Mouse (Mus musculus): ENCODE data around the gene Borcs7.
"Not testable (repeated sequence)": the region's sequence is repeated elsewhere in the genome, so short reads cannot be mapped to it uniquely, and the experiment has no call there.

The Borcs7 gene

GRCm38 (mm10) chr19:46715016-46715415 lies 25.3 kb downstream of the Borcs7 start:
- no peak for DNase-seq

DNA sequence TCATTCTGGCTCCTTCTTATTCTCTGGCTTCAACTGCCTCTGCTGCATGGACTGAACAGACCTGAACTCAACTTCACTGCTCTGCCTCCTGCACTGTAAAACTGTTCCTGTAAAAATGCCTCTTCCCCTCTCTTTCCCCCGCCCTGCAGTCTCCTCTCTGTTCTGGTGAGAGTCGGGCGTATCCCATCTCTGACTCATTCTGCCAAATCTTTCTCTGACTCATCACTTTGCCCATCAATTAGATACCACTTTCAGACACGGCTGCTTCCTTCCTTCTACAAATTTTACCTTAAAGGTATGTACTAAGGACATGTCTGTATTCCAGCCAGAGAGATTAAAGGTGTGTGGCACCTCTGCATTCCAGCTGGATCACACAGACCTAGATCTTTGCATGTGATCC lies 28.4 kb downstream of the Borcs7 start:
- DNase-seq = no peak

DNA sequence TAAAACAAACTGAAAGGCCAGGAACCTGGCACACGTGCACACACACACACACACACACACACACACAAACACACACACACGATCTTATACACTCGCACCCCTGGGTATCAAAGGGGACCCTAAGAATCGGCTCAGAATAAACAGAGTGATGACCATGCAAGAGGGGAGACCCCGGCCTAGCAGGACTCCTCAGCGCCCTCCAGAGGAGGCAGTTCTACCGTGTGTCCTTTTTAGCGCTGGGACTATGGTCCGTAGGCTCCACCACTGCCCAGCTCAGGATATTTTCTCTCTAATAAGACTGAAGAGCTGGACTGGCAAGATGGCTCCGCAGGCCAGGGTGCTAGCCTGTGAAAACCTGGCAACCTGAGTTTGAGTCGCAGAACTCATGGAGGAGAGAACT lies 34.7 kb downstream of the Borcs7 start:
- DNase-seq = no peak

DNA sequence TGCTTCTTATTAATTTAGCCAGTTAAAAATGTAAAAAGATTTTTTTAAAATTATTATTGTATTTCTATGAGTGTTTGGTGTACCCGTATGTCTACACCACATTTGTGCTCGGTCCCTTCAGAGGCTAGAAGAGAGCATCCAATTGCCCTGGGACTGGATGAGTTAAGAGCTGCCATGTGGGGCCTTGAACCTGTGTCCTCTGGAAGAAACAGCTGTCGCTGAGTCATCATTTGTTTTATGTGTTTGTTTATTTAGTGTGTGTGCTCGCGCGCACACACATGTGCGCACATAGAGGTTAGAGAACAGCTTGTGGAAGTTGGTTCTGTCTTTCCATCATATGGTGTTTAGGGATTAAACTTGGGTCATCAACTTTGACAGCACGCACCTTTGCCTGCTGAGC lies 36.4 kb downstream of the Borcs7 start:
- no peak for DNase-seq

GRCm38 (mm10) chr19:46727140-46727736 lies 37.5 kb downstream of the Borcs7 start:
- DNase-seq = no peak

DNA sequence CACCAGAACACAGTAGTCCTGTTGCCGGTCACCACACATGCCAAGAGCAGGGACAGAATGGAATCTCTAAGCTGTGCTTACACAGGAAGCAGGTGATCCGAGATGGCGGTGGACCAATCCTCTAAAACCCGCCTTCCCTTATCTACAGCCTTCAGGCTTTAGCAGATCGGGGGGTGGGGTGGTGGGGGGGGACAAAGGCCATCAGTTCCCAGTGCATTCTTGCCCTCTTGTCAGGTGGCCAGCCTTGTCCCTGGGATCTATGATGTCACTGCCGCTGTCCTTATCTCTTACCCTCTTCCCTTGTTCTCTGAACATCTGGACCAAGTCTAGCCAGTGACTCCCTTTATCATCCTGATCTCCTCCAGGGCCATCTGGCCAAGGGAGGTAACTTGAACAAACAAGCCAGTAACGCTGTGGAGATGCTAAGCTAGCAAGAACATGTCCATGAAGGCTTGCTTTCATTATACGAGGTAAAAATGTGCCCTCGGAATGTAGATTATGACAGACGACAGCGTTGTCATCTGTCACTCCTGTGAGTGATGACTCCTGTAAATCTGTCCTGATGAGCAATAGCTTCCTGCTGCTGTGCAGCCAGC lies 38.3 kb downstream of the Borcs7 start:
- DNase-seq = no peak

DNA sequence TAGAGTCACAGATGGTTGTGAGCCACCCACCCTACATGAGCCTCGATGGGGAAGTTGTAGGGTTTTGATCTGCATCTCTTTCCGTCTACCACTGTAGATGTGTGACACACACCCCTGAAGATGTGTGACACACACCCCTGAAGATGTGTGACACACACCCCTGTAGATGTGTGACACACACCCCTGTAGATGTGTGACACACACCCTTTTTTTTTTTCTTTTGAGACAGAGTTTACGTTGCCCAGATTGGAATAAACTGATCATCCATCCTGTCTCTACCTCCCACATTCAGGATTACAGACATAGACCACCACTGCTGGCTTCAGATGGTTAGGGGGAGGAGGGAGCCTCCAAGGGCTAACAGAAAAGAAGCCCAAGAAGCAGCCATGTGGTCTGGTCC lies 39.2 kb downstream of the Borcs7 start:
- DNase-seq = no peak

- DNase-seq = no peak
These were observed 41.6 kb downstream of the Borcs7 start for GRCm38 (mm10) chr19:46731351-46731750.

- not testable (repeated sequence) for DNase-seq
These were observed 43.0 kb downstream of the Borcs7 start for GRCm38 (mm10) chr19:46732673-46733072.

- no peak for DNase-seq
These were observed 43.9 kb downstream of the Borcs7 start for GRCm38 (mm10) chr19:46733626-46734025.

DNA sequence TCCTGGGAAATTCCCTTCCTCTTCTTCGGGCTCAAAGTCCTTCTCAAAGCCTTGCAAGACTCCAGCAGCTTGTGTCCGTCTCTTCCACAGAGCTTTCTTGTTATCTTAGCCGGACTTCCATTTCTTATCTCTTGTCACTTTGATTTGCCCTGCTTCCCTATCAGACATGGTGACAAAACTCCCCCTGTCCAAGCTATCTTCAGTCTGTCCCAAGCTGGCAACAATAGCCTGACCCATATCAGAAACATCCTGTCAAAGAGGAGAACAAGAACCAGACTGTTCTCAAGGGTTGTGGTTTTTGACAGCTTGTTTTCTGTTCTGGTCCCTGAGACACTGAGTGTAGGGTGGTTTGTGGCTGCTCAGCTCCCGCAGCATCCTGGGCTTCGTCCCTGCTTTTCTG lies 45.5 kb downstream of the Borcs7 start:
- no peak for DNase-seq

GRCm38 (mm10) chr19:46737106-46737505 lies 47.4 kb downstream of the Borcs7 start:
- DNase-seq = no peak

- DNase-seq = peak; percentile 65
These were observed 50.8 kb downstream of the Borcs7 start for GRCm38 (mm10) chr19:46740341-46741008.

- DNase-seq = no peak
These were observed 51.9 kb downstream of the Borcs7 start for GRCm38 (mm10) chr19:46741574-46741973.

DNA sequence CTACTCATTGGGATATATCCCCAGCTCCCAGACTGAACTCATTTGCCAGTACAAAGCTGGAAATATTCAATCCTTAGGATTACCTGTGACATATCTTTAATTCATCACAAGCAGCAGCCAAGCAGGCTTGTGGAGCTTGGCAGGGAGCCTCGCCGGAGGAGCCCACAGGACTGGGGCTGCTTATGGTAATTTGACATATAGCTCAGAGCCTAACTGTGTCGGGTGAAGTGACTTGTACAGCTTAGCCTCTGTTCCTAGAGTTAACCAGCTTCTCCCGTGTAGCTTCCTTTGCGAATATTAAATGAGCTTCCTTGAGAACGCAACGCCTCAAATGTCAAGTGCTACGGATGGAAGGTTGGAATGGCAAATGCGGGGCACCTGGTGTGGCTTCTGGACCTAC lies 55.0 kb downstream of the Borcs7 start:
- no peak for DNase-seq

GRCm38 (mm10) chr19:46747799-46748198 lies 58.1 kb downstream of the Borcs7 start:
- DNase-seq = no peak

GRCm38 (mm10) chr19:46752235-46752634 lies 62.5 kb downstream of the Borcs7 start:
- DNase-seq = no peak

Measured in right cerebral cortex, adult 18-20 months (tissue).